Mouse (Mus musculus) heart, adult 2 months (tissue): ENCODE measurements at regions not wholly inside any gene's neighbourhood (a gene's known extent, or its start where the extent isn't known, plus 50 kb on each side); places are given as distances from the start of the nearest gene placed in this dataset.

Source experiments
- DNase-seq, 2 experiments: peaks; one replicate each; pipeline ENCODE4 v3.0.0; 2021
- H3K27ac ChIP-seq: fragments of 200-600 bp; 2 replicates; pipeline ENCODE4 v1.8.1; 2022
- H3K27me3 ChIP-seq: fragments of 200-500 bp; 2 replicates; pipeline ENCODE4 v1.6.1; 2012; ENCODE audit warnings: mild to moderate bottlenecking, low read length, inconsistent platforms, mixed read lengths; ENCODE audit not compliant: control insufficient read depth, insufficient read depth
- H3K36me3 ChIP-seq: fragments of 200-500 bp; 2 replicates; pipeline ENCODE4 v1.6.1; 2012; ENCODE audit warnings: low read length, inconsistent platforms; ENCODE audit not compliant: control insufficient read depth, insufficient read depth
- H3K4me1 ChIP-seq: fragments of 200-500 bp; 2 replicates; pipeline ENCODE4 v1.6.1; 2011; ENCODE audit warnings: low read length; ENCODE audit not compliant: control insufficient read depth, insufficient read depth
- H3K4me3 ChIP-seq: fragments of 200-600 bp; 2 replicates; pipeline ENCODE4 v1.8.1; 2022
- H3K79me2 ChIP-seq: fragments of 200-500 bp; replicated peaks from 2 replicates; pipeline ENCODE4 v1.6.1; 2012; ENCODE audit warnings: mild to moderate bottlenecking, inconsistent platforms, low read length, moderate library complexity, mixed read lengths; ENCODE audit not compliant: control insufficient read depth, insufficient read depth
- H3K9ac ChIP-seq: fragments of 200-500 bp; 2 replicates; pipeline ENCODE4 v1.6.1; 2012; ENCODE audit warnings: low read depth, mild to moderate bottlenecking, control low read depth, inconsistent platforms, low read length, mixed read lengths
- CTCF ChIP-seq: fragments of 200-600 bp; IDR thresholded peaks from 2 replicates; pipeline ENCODE4 v1.8.1; 2022; ENCODE audit warnings: antibody characterized with exemption, mild to moderate bottlenecking, moderate library complexity
- EP300 ChIP-seq: fragments of 200-500 bp; IDR thresholded peaks from 2 replicates; pipeline ENCODE4 v1.6.1; 2011; ENCODE audit warnings: low read depth, low read length, control low read depth; ENCODE audit not compliant: insufficient read depth
- POLR2A ChIP-seq: fragments of 200-500 bp; IDR thresholded peaks from 2 replicates; pipeline ENCODE4 v1.6.1; 2011; ENCODE audit warnings: mild to moderate bottlenecking, low read depth, low read length, control low read depth; ENCODE audit not compliant: insufficient read depth
- WGBS: fragments of 180-500 bp; shearing (Covaris S2); methylation state at CpG from one replicate; pipeline ENCODE4 v1.1.7; 2018; 5-methylcytosine and 5-hydroxymethylcytosine counted together
- intact Hi-C: fragments of 180-260 bp; cut with DNase I; formaldehyde crosslinking; loops from one replicate; pipeline ENCODE4 v1.15.1; 2025

- Histone ChIP-seq H3K4me1 (peaks cover 7% of the 10 kb centered on the region), H3K27ac (peak overlapping the region; percentile 26), H3K27me3 (no peaks in the 10 kb centered on the region), H3K79me2 (no peaks in the 10 kb centered on the region; the same call in 1 of the 2 replicates), H3K4me3 (no peak overlapping the region), H3K9ac (no peak overlapping the region), H3K36me3 (peaks cover 6% of the 10 kb centered on the region; the same call in 1 of the 2 replicates)
- WGBS = 64% methylated on average over 13 of the region's 13 CpGs
- intact Hi-C loops = no loop called here
- peak; percentile 38 to 63 for DNase-seq
- TF ChIP-seq EP300 (0 out of 2 replicates have a peak, but pooled peaks have one; percentile 8), CTCF (no peak)
Measured at GRCm38 (mm10) chr9:41479854-41480749, 318.6 kb upstream of the Ubash3b start.

- TF ChIP-seq CTCF (no peak), EP300 (no peak), POLR2A (no peak)
- Histone ChIP-seq H3K4me3 (no peak overlapping the region), H3K9ac (no peak overlapping the region), H3K27me3 (no peaks in the 10 kb centered on the region), H3K4me1 (peaks cover 11% of the 10 kb centered on the region), H3K79me2 (no peaks in the 10 kb centered on the region; the same call in 1 of the 2 replicates), H3K27ac (no peak overlapping the region), H3K36me3 (peaks cover 6% of the 10 kb centered on the region; the same call in 1 of the 2 replicates)
- no peak for DNase-seq
- intact Hi-C loops = no loop called here
- WGBS = 91% methylated on average over 5 of the region's 5 CpGs
Measured at GRCm38 (mm10) chr9:41479085-41479484, 317.6 kb upstream of the Ubash3b start.

DNA sequence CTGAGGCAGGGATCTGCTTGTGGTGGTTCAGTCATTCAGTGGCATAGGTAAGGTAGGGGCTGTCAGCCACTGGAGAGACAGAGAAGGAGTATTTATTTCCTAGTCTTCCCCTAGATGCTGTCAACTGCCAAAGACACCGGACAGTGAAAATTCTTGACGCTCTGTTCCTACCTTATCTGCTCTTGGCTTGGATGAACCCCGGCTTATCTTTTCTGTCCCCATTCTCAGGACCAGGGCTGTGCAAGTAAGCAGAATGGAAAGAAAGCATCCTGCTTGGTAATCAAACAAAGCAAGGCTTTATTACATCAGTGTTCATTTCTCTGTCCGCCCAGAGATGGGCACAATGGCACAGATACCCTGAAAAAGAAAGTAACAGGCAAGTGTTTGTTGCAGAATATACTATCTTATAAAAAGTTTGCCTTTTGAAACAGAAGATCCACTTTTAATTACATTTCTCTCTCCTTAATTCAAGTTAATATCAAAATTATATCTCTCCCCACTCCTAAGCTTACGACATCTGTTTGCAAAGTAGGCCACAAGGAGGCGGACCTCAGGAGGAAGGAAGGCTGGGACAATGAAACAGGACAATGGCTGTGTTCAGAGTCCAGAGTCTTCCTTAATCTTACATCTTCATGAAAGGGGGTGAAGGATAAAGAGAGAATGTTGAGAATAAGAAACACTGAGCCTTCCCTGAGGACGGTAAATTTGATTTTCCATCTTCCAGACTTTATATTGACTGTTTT, 316.8 kb upstream of the Ubash3b start:
- DNase-seq = no peak
- no peak overlapping the region for H3K9ac ChIP-seq
- H3K27ac ChIP-seq = peak overlapping the region; percentile 44
- 53% methylated on average over 7 of the region's 7 CpGs for WGBS
- TF ChIP-seq POLR2A (no peak), CTCF (peak; percentile 58)
- intact Hi-C loops = no loop called here
- no peaks in the 10 kb centered on the region for H3K27me3 ChIP-seq
- H3K4me1 ChIP-seq = peaks cover 11% of the 10 kb centered on the region
- no peak overlapping the region for H3K4me3 ChIP-seq
- H3K79me2 ChIP-seq = no peaks in the 10 kb centered on the region; the same call in 1 of the 2 replicates
- H3K36me3 ChIP-seq = peaks cover 6% of the 10 kb centered on the region; the same call in 1 of the 2 replicates

DNA sequence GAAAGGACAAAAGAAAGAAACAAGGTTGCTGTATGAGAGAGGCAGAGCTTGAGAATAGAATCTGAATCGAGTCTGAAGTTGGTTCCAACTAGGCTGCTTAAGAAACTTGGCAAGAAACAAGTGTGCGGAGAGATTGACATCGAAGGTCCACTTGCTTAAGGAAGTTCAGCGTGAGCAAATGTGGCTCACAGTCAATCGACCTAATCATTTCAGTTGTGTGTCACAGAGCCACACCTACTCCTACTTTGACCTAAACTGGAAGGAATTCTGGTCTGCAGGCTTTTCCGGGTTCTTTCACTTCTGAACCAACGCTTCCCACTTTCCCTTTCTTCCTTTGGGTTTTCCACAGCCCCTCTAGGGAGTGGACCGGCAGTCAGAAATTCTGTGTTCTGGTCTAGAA, 313.8 kb upstream of the Ubash3b start:
- 21% methylated on average over 8 of the region's 8 CpGs for WGBS
- Histone ChIP-seq H3K79me2 (no peaks in the 10 kb centered on the region), H3K36me3 (peaks cover 4% of the 10 kb centered on the region; the same call in 1 of the 2 replicates), H3K9ac (peak overlapping the region; percentile 63), H3K27ac (peak overlapping the region; percentile 88), H3K4me1 (peaks cover 11% of the 10 kb centered on the region), H3K4me3 (peak overlapping the region; percentile 50), H3K27me3 (no peaks in the 10 kb centered on the region)
- no peak for TF ChIP-seq POLR2A
- TF ChIP-seq EP300 = no peak
- DNase-seq = peak; percentile 37 to 49
- intact Hi-C loops = loop anchor here (2.0 kb wide), 1 partner anchor 103 kb away; no protein-coding TSS in a partner anchor

DNA sequence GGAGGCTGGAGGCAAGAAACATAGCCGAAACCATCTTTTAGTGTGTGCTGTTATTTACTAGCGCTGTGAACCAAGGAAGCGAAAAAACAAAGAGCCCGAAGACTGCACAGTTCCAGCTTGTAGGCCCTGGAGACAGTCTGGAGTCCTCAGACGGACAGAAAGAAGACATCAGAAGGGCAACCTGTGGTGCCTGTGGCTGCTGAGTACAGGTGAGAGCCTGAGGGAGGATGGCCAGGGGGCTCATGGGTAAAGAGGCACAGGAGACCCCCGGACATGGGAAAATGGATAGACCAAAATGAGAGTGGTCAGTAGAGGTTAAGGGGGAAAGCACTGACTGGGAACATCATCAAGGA, 313.4 kb upstream of the Ubash3b start:
- peak overlapping the region; percentile 63 for H3K9ac ChIP-seq
- H3K79me2 ChIP-seq = no peaks in the 10 kb centered on the region
- DNase-seq = no peak
- H3K27ac ChIP-seq = peak overlapping the region; percentile 88
- intact Hi-C loops = loop anchor here (1.0 to 2.0 kb wide), 2 partner anchors 104 to 476 kb away; no protein-coding TSS in a partner anchor
- TF ChIP-seq CTCF (no peak), EP300 (no peak), POLR2A (no peak)
- peak overlapping the region; percentile 50 for H3K4me3 ChIP-seq
- 56% methylated on average over 6 of the region's 6 CpGs for WGBS
- peaks cover 4% of the 10 kb centered on the region; the same call in 1 of the 2 replicates for H3K36me3 ChIP-seq
- H3K27me3 ChIP-seq = no peaks in the 10 kb centered on the region
- H3K4me1 ChIP-seq = peaks cover 11% of the 10 kb centered on the region
